Mouse (Mus musculus) gastrocnemius, adult 8-10 months (tissue): ENCODE measurements around the gene Coq8a. TPM values are rescaled to one million over a fixed set of nuclear protein-coding genes. Genes with fewer than 3 reads are reported as not detected.

ENCODE experiments used
- DNase-seq, 2 experiments: peaks; one replicate each; pipeline ENCODE4 v3.0.0; 2022; ENCODE audit warnings: low spot score in 2 of 2
- total RNA-seq, 4 experiments: library from RNA; stranded (reverse); gene quantifications; 2 replicates each; pipeline ENCODE4 v1.2.4; 2022

The Coq8a gene
- 1,000 to 10,000 TPM in 2 of 4 experiments, 100 to 1,000 TPM in 2; 819 to 1,131 (median 992) TPM for total RNA-seq

DNA sequence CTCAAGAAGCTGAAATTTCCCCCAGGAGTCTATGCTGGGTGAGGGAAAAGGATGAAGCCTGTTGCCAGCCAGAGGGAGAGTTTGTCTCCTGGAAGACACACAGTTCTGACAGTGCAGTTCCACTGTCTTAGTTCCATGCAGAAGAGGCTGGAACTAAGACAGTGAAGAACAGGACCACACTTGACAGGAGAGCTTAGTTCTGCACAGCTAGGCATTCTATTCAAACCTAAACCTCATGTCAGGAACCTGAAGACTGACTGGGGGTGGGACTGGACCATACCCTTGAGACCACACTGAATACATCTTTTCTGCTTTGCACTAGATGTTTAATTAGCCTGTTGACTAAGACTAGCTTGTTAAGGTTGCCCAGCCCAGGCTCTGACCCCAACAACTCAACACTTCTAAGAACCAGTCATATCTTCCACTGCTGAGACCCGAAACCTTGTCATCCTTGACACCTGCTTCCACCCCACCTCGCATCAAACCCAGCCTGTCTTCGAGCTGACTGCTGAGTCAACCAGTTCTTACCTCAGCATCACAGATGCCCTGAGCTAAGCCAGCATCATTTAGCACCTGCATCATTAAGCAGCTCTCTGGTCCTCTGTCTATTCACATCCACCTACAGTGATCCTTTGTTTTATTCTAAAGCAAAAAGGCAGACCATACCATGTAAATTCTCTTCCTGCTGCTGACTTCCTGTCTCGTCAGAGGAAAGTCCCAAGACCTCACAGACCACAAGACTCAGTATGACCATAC is at the start of gene Coq8a:
TSS of gene Coq8a (minus strand) at position 644 of the 756 bp plus-strand sequence.
- DNase-seq, result no peak

DNA sequence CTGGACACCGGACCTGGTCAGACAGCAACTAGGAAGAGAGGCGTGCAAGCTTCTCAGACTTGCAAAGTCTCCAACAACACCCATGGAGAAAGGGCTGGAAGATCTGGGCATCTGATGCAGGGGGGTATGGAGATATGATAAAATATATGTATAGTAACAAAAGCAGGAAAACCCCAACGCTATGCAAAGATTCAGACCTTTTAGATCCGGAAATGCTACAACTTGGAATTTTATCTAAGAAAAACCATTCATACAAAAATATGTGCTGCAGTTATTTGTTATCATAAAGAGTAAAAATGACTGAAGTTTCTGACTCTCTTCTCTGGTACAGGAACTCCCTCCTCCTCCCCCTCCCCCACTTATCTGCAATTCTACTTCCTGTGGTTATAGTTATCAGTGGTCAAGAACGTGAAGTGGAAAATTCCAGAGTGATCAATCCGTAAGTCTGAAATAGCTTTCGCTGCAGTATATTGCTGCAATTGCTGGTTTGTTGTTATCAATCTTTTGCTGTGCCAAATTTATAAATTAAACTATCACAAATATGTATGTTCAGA is 49.3 kb upstream of the Coq8a start:
- DNase-seq, result no peak

DNA sequence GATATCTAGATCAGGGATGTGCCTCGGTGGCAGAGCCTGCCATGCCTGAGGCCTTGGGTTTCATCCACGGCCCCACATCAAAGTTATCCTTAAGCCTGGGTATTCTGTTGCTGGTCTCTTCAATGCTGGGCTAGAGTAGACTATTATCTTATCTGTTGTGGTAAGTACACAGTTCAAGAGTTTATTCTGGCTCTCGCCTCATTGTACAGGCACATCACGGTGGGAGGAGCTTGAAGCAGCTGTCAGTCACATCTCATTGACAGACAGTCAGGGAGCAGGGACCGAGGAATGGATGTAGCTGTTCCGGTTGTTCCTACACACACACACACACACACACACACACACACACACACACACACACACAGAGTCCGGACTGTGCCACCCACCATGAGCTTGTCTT is 48.5 kb upstream of the Coq8a start:
- no peak for DNase-seq

DNA sequence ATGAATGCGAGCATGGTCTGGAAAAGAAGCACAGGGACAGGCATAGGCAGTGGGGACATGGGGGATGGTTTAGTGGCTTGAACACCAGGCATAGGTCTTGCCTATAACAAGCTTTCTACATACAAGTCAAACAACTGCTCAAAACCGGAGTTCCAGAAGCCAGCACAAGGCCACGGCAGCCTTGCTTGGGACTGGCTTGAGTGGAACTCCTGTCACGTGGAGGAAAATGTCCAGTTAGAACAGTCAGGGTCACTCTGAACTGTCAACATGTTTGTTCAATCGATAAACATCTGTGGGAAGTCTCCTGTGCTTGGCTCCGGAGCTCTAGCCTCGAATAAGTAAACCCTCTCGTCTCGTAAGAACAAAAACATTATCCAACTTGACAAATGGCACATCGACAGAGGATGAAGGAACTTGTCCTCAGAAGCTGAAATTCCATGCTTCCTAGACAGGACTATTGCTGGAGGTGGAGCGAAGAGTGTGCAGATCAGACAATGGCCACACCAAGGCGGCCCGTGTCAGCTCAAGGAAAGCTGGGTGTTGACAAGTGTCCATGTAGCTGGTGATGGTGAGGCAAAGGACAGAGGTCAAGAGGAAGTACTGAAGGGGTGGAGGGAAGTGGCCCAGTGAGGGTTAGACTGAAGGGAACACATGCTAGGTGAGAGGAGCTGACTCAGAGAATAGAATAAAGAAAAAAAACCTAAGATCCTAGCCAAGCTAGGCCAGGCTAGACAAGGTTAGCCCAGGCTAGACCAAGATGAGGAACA is 46.5 kb upstream of the Coq8a start:
- no peak for DNase-seq

DNA sequence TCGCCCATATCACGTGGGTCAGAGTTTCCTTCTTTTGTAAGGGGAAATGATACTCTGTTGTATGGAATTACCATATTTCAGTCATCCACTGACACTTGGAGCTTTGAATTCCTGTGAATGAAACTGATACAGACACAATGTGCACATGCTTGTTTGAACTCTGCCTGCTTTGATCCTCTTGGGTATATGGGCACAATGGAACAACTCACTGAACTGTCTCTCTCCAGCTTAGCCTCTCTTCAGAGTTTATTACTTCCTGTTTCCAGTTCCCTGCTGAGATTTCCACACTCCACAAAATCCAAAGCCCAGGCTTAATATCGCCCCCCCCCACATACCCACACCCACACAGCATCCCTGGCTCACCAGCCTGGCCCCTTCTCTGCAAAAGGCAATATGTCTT is 32.3 kb upstream of the Coq8a start:
- DNase-seq, result no peak

DNA sequence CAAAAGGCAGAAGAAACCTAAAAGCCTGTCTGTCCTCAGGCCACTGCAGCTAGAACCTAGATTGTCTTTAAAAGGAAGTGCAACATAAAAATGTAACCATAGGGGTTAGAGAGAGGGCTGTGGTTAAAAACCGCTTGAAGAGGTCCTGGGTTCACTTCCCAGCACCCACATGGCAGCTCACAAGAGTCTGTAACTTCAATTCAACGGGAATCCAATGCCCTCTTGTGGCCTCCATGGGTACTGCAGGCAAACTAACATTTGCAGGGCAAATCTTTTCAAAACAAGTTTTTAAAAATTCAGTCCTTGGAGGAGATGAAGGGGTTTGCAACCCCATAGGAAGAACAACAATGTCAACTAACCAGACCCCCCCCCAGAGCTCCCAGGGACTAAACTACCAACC is 31.2 kb upstream of the Coq8a start:
- no peak for DNase-seq

DNA sequence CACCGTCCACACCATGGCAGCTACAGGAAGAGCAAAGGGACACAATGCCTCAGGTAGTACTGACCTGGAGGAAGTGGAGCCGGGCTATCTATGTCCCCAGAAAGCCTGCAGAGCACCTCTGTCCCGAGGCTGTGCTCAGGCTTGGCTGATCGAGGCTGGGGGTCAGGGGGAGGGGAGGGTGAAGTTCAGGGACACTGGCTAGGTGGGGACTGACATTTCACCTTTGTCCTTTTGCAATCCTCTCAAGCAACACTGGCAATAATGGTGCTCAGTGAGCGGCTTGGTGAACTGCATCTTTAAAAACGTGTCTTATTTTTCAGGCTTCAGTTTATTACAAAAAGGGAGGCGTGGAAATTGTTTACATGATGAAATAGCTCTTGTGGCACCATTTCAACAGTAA is 30.5 kb upstream of the Coq8a start:
- DNase-seq, result no peak

DNA sequence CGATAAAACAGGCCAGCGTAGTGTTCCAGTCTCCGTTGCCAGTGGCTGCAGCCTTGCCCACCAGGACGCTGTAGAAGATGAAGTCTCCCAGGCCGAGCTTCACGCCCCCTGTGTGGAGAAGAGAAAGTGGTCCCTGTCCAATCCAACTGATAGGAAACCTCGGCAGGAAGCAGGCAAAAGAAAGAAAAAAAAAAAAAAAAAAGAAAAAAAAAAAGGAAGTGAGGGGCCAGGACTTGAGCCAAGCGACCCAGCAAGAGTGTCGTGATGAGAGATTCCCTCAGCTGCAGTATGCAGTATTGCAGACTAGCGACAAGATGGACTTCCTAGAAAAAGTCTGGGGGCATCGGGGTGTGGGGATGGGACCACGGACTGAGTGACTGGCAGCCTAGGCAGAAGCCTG is 29.5 kb upstream of the Coq8a start:
- DNase-seq, result no peak

DNA sequence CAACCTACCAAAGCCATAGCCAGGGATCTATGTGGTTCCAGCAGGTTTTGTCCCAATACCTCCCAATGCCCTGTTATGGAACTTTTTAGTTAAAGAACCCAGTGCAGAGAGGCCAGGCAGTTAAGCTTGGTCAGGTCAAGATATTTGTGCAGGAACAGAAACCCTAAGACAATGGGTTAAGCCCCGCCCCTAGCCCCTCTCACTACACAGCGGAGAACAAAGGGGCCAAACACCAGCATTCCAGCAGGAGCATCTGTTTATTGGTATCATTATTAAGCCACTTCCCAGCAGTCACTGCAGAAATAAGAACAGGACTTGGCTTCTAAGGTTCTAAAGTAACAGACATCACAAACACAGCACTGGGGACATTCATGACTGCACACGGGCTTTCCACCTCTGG is 27.4 kb upstream of the Coq8a start:
- no peak for DNase-seq

DNA sequence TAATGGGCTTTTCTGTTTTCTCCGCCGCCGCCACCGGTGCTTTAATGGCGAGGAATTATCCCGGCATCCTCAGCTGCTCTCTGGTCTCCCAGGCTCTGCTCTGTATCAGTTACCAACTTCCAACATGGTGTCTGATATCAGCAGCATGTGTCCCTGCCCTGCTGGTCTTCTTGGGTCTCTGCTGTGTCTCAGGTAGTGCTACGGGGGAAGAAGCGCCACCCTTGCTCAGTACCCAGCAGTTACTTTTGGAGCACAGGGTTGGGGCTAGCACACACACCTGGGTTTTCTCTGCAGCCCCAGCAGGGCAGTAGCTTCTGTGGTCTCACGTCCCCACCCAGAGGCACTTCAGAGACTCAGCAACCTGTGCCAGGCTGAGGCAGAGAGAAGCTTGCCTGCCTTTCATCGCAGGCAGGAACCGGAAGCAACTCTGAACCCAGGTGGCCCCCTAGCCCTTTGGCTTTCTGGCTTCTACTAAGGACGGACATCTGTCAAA is 26.9 kb upstream of the Coq8a start:
- DNase-seq, result no peak

DNA sequence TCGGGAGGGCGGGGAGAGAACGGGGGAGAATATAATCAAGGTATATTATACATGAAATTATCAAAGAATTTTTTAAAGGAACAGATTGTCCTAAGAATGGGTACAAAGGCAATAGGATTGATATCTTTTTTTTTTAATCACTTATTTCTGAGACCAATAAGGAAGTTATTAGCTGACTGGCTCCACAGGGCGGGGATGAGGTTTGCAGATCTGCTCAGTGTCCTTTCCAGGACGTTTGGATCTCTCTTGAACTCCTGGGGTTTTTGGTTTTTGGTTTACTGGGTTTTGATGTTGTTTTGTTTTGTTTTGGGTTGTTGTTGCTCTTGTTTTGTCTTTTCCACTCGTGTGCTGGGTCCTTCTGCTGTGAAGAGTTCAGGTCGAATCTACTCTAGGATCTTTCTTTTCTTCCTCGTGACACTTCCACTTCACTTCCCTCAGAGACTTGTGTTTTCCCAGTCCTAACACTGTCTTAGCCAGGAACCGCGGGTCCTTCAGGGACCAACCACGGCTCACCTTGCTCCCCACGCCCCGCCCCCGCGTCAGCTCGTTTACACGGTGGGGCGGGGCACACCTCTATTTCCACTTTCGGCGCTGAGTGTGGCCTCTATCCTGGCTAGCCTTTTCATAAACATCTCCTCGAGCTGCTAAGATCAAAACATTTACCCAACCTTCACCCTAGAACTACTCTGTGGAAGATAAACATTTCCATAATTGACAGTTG is 26.3 kb upstream of the Coq8a start:
- DNase-seq, result peak; percentile 27 to 46

DNA sequence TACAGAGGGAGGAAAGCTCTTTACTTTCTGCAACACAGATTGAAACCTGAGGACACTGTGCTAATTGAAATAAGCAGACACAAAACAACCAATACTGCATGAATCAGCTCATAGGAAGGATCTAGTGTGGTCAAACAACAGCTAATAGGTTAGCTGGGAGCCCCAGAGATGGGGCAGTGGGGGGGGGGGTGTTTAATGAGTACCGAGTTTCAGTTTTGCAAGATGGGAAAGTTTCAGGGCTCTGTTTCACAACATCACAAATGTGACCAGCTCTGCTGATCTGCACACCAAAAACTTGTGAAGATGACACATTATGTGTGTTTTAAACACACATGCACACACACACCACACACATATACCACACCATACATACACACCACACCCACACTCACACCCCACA is 22.6 kb upstream of the Coq8a start:
- no peak for DNase-seq

DNA sequence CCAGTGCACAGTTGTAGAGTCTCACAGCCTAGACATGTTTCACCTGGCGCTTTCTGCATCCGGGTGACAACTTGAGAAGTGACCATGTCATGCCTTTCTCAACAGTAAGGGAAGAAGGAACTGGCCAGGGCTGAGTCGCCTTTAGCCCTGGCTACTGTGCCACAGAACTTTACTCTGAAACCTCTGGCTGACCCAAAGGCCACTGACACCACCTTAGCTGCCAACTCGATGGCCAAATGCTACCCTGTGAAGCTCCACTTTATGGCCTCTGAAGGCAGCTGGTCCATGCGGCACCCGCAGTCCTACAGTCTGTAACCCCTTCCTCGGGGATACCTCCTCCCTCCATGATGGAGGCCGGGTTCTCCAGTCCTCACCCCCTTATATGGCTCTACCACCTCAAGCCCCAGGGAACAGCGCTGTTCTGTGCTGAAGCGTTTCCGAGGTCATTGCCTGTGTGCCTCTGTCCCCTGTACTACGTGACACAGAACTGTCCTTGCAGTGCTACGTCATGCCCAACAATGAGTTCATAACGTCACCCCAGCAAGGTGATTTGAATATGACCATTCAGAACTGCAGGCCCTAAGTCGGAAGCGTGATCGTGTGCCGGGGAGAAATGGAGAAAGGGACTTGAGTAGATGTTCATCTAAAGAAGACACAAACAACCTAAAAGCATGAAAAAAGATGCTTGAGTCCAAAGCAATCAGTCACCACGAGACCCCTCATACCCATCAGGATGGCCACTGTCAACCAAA is 21.6 kb upstream of the Coq8a start:
- peak in 1 of 2 experiments; percentile 30 for DNase-seq

DNA sequence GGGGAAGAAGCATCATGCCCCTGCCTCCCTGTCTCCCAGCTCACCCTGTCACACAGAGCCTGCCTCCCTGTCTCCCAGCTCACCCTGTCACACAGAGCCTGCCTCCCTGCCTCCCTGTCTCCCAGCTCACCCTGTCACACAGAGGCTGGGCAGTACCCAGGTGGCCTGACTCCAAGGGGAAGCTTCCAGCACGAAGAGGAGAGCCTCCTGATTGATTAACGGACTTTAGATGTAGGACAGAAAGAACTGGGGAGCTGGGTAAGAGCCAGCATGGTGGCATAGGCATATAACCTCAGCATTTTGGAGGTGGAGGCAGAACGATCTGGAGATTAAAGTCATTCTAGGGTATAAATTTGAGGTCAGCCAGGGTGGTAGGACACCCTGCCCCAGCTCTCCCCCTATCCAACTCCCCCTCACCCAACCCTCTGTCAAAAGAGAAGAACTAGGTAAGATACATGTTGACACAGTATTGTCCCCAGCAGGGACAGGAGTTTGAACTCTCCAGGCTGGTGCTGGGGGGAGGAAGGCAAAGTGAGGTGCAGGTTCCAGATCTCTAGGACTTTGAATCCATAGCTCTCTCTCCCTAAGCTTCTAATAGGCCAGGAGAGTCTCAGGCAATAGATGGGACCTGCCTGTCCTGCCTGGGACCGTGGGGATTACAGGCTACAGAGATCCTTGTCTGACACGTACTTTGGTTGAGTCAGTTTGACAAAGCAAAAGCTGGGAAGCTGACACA is 17.3 kb upstream of the Coq8a start:
- DNase-seq, result no peak

DNA sequence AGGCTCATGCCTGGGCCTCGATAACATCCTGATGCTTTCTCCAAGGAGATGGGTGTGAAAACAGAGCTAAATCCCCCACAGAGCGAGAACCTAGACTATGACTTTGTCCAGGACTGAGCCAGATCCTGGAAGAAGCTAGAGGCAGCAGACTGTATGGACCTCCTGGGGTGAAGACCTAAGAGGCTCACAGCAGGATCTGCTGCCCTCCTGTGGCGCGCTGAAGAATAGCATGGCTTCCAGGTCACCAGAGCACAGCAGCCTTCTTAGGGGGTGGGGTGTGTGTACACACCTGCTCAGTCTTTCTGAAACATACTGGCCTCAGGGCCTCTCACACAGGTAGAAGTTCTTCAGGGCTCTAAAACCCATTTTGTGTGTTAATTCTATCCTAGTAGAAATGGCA is 15.6 kb upstream of the Coq8a start:
- peak in 1 of 2 experiments; percentile 44 for DNase-seq

DNA sequence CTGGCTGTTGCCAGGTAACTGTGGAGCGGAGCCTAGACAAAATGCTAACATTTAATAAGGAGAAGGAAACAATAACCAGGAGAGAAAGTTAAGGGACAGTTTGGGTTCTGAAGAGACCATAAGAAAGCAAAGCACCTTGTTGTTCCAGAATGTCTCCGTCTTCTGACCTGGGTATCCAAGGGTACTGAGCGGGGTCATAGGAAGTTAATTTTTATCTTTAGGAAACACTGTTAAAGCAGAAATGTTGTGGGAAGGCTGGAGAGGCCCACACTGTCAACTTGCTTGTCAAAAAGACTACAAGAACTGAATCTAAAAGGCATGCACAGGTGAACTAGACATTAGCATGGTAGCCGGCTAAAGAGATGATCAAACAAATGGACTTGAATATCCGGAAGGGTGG is 13.5 kb upstream of the Coq8a start:
- DNase-seq, result no peak

DNA sequence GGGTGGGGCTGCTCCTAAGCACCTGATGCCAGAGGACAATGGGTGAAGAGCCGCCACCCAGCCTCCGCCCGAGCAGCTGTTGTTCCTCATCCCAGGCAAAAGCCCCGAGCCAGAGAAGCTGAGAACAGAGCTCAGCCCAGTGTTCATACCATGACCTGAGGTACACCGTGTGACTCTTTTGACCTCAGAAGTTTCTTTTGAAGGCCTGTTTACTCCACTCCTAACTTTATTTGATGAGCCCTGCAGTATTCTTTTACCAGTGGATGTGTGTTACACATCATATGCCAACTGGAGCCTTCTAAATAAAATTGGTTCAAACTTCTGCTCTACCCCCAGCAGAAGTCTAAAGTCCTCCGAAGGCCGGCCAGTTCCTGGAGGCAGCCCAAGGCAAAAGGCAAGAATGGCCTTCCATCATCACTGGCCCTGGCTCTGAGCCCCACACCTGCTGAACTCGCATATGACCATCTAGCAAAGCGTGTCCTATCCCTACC is 11.4 kb upstream of the Coq8a start:
- peak in 1 of 2 experiments; percentile 51 for DNase-seq

DNA sequence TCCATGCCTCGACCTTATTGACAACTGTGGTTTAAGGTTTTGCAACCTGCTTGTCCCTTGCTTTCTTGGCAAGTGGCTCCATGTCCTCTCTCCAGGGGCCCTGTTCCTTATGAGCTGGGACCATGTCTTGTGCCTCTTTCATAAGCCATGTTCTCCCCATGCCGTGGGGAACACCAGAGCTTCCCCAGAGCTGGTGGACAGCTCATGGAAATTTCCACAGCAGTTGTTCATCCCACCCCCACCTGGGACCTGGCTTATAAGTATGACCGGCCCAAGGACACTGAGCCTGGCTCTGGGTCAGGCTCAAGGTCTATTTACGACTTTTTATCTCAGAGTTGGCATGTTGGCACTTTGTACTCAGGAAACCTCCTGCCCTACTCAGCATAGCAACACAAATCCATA is 10.6 kb upstream of the Coq8a start:
- DNase-seq, result peak; percentile 41 to 62

DNA sequence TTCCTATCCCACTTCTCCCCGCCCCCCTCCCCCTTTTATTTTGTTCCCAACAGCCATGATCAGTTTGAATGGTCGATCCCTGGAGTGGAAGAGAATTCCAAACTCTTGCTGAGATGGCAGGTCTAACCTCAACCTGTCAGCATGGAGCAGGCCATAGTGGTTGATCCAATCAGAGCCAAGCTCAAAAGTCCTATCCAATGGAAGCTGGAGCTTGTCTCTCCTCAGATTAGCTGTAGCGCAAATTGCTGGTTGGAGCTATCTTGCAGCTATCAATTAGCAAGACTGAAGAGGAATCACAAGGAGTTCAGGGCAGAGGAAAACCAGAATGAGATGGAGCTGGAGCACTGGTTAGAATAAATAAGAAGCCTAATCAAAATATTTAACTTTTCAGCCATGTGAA is 9.0 kb upstream of the Coq8a start:
- no peak for DNase-seq

DNA sequence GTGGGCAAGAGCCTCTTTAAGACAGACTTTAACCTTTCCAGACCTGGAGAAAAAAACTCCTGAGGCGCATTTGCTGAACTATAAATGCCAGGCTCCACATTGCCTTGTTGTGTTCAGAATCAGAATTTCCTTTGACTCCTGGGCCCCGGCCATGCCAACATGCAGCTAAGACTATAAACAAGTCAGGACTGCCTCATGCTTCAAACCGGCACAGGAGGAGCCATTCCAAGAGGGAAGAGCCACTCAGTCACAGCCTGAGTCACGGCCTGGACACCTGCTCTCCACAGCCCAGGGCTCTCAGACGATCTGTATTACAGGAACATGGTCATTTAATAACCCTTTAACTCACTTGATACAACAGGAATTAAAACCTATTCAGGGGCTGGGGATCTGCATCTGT is 1.3 kb upstream of the Coq8a start:
- DNase-seq, result no peak
